Mouse (Mus musculus) layer of hippocampus, adult 2 months (tissue): ENCODE results near the gene Efna1. TPM values are rescaled to one million over a fixed set of nuclear protein-coding genes. Genes with fewer than 3 reads are reported as not detected.

Source experiments
- DNase-seq, 2 experiments: peaks; one replicate each; pipeline ENCODE4 v3.0.0; 2022; ENCODE audit warnings: low spot score in 2 of 2
- H3K27ac ChIP-seq: fragments of 200-600 bp; 2 replicates; pipeline ENCODE4 v1.8.1; 2022
- H3K4me3 ChIP-seq: fragments of 200-600 bp; 2 replicates; pipeline ENCODE4 v1.8.1; 2022; ENCODE audit warnings: mild to moderate bottlenecking
- CTCF ChIP-seq: fragments of 200-600 bp; conservative IDR thresholded peaks from 2 replicates; pipeline ENCODE4 v1.8.1; 2022; ENCODE audit warnings: antibody characterized with exemption, mild to moderate bottlenecking, moderate library complexity
- total RNA-seq, 2 experiments: library from RNA; stranded (reverse); gene quantifications; 2 replicates each; pipeline ENCODE4 v1.2.3; 2021

Gene Efna1
- total RNA-seq, 2 experiments from 2014 or later: 7.6 to 7.9 TPM

- DNase-seq: peak in 1 of 2 experiments; percentile 68
- Histone ChIP-seq H3K4me3 (peak overlapping the region; percentile 89), H3K27ac (peak overlapping the region; percentile 98)
- TF ChIP-seq CTCF: no peak
Measured at GRCm38 (mm10) chr3:89244982-89245687, 35.8 kb downstream of the Efna1 start.

DNA sequence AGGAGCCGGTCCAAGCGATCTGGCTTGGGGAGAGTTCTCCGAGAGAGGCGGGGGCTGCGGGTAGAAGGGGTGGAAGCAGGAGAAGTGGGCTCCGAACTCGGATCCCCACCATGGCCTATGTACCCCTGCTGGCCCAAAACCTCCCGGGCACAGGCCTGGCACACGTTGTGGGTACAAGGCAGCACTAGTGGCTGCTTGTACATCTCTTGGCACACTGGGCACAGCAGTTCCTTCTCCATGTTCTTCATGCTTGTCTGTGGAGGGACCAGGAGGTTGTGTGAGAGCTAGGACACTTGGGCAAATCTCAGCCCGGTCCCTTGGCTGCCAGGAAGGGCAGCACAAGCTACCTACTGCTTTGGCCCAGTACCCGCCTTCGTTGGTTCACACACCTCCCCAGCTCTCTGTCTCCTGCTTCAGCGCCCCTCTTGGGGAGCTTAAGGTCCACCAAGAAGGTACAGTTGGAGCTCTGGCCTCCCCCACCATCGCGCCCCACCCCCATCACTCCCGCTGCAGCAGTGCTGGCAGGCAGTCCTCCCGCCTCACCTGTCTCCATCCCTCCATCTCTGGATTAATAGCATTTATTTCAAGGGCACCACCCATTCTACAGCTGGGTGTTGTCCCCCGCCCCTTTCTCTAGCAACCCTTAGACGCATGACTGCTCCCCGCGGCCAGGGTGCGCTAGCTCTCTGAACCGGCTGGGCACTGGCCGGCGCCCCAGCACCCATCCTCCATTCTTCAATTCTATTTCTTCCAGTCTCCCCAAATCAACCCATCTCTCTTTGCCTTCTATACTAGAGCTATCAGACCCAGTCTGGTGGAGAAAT is 36.6 kb downstream of the Efna1 start:
- DNase-seq: no peak
- H3K4me3 ChIP-seq: peak overlapping the region; percentile 89
- H3K27ac ChIP-seq: peak overlapping the region; percentile 98
- peak; percentile 64 for TF ChIP-seq CTCF

DNA sequence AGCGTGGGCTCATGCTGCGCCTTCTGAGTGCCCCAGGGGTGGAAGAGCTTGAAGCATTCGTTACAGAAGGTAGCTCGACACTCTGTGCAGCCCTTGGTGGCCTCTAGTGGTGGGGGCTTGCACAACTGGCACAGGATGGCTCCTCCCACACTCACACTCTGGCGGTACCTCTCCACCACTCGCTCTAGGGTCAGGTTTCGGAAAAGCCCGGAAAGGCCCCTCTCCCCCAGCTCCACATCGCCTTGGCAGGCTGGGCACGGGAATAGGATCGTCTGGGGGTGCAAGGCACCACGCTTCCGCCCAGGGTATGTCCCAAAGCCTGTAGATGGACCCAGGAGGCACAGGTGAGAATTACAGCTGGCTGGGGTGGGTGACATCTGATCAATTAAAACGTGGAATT is 37.3 kb downstream of the Efna1 start:
- Histone ChIP-seq H3K4me3 (peak overlapping the region; percentile 89), H3K27ac (peak overlapping the region; percentile 98; the same call in 1 of the 2 replicates)
- no peak for DNase-seq
- peak; percentile 65 for TF ChIP-seq CTCF

DNA sequence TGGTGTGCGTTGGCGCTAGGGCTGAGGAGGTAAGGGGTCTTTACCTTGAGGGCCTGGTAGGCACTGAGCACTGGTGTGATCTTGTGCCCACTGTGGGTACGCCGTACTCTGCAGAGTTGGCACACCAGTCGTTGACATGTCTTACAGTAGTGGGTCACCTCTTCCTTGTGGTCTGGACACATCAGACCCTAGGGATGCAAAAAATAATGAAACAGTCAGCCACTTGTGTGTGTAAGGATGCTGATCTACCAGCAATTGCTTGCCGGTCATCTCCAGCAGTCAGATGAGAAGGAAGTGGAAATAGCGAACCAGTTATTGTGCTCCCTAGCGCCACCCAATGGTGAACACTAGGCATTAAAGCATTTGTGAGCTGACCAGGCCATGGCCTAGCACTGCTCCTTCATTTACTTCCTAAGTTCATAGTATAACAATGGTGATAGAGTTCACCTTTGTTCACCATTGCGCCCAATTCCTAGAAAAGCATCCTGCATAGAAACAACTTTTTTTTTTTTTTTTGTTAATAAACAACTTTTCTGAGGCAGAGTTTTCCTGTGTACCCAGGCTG is 38.5 kb downstream of the Efna1 start:
- no peak overlapping the region for H3K27ac ChIP-seq
- DNase-seq: peak in 1 of 2 experiments; percentile 76
- peak; percentile 87 for TF ChIP-seq CTCF
- H3K4me3 ChIP-seq: no peak overlapping the region; the same call in 1 of the 2 replicates

DNA sequence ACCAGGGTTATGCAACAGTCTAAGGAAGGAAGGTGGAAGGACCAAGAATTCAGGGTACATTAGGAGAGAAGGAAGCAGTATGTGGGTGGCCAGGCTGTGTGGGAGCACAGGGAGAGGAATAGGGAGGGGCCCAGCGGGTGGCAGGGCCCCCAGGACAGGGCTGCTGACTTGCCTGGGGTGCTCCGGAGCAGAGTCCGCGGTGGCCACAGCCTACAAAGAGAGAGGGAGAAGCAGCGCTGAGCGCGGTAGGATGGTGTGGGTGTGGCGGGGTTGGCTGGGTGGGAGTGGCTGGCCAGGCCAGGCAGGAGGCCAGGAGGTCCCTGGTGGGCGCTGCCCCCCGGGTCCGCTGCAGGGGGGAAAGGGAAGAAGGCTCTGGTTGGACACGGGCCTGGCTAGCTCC is 42.4 kb downstream of the Efna1 start:
- DNase-seq: no peak
- no peak for TF ChIP-seq CTCF
- H3K27ac ChIP-seq: no peak overlapping the region; the same call in 1 of the 2 replicates
- H3K4me3 ChIP-seq: no peak overlapping the region

- no peak for TF ChIP-seq CTCF
- Histone ChIP-seq H3K27ac (no peak overlapping the region), H3K4me3 (no peak overlapping the region)
- no peak for DNase-seq
Measured at GRCm38 (mm10) chr3:89237682-89238081, 43.3 kb downstream of the Efna1 start.

GRCm38 (mm10) chr3:89236516-89236915 is 44.4 kb downstream of the Efna1 start:
- no peak overlapping the region for H3K4me3 ChIP-seq
- TF ChIP-seq CTCF: no peak
- no peak for DNase-seq
- H3K27ac ChIP-seq: no peak overlapping the region

- H3K4me3 ChIP-seq: no peak overlapping the region
- DNase-seq: no peak
- TF ChIP-seq CTCF: no peak
- H3K27ac ChIP-seq: no peak overlapping the region
Measured at GRCm38 (mm10) chr3:89233562-89234110, 47.3 kb downstream of the Efna1 start.

DNA sequence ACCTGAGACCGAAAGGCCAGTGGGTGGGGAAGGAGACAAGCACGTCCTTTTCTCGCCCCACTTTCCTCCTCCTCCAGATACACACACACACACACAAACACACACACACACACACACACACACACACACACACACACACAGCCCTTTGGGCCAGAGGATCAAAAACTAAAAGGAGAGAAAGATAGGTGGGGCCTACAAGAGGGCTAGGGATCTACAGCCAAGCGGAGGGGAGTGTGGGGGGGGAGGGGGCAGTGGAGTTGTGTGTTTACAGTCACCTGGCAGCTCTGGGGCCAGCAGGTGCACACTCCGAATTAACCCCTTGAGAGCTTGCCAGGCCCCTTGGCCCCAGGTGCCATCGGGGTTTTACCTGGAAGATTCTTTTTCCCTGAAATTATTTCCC is 48.3 kb downstream of the Efna1 start:
- DNase-seq: no peak
- Histone ChIP-seq H3K4me3 (no peak overlapping the region), H3K27ac (no peak overlapping the region)
- TF ChIP-seq CTCF: no peak

DNA sequence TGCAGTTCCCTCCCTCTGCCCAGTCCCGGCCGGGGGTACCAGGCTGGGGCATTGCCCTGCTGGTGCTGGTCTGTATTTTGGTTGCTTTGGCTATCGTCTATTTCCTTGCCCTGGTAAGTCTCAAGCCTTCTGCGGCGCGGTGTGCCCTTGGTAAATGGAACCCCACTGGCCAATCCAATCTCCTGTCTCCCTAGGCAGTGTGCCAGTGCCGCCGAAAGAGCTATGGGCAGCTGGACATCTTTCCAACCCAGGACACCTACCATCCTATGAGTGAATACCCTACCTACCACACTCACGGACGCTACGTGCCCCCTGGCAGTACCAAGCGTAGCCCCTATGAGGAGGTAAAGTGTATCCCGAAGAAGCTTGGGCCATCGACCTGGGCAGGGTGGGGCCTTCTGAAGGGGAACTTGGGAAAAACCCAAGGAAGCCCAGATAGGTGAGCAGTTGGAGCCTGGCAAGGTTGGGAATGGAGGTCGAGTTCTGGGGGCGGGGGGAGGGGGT is 49.1 kb downstream of the Efna1 start:
- no peak for DNase-seq
- Histone ChIP-seq H3K4me3 (no peak overlapping the region), H3K27ac (no peak overlapping the region)
- 0 out of 2 replicates have a peak, but pooled peaks have one; percentile 4 for TF ChIP-seq CTCF

DNA sequence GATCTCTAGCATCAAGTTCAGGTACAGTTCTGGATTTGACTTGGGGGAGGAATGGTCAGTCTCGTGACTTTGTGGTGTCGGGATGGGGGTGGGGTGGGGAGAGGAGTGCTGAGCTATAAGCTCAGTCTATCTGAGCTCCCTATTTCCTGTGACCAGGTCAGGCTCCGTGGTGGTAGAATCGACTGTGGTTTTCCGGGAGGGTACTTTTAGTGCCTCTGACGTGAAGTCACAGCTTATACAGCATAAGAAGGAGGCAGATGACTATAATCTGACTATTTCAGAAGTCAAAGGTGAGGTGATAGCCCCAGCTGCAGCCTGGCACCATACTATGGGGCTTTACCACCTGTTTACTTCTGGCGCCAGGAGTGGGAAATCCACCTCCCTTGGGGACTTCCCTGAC is 49.6 kb downstream of the Efna1 start:
- no peak for TF ChIP-seq CTCF

GRCm38 (mm10) chr3:89230561-89230960 is 50.4 kb downstream of the Efna1 start:
- TF ChIP-seq CTCF: no peak
- DNase-seq: no peak
- Histone ChIP-seq H3K27ac (no peak overlapping the region), H3K4me3 (no peak overlapping the region)

More for the DNA sequence above, 49.6 kb downstream of the Efna1 start:
- no peak overlapping the region for H3K27ac ChIP-seq
- DNase-seq: no peak
- H3K4me3 ChIP-seq: no peak overlapping the region

DNA sequence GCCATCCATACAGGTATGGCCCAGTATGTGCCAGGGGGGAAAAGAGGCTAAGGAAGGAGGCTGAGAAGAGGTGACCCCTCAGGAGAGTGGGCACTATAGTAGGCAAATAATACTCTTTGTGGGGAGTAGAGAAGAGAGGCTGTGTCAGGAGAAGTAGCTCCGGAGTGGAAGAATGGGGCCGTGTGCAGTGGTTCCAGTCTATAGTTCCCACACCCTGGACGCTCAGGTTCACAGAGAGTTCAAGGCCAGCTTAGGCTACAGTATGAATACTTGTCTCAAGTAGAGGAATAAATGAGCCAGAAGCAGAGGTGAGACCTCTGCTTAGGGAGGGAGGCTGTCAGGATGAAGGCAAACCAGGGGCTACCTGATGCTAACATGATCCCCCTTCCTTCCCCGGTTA is 51.7 kb downstream of the Efna1 start:
- TF ChIP-seq CTCF: no peak
- Histone ChIP-seq H3K27ac (no peak overlapping the region), H3K4me3 (no peak overlapping the region)
- no peak for DNase-seq
